Mouse (Mus musculus): Measurements from ENCODE around the gene Ankrd37. TPM values are rescaled to one million over a fixed set of nuclear protein-coding genes. Genes with fewer than 3 reads are reported as not detected.

Ankrd37 gene
- total RNA-seq (2014; rRNA removed) (9.6 and 9.9 TPM in 2 replicates), polyA plus RNA-seq (2015; fragmentation: Nextera tagmentation; extraction: Ambion mirVana) (14.1 and 15.5 TPM in 2 replicates)

DNA sequence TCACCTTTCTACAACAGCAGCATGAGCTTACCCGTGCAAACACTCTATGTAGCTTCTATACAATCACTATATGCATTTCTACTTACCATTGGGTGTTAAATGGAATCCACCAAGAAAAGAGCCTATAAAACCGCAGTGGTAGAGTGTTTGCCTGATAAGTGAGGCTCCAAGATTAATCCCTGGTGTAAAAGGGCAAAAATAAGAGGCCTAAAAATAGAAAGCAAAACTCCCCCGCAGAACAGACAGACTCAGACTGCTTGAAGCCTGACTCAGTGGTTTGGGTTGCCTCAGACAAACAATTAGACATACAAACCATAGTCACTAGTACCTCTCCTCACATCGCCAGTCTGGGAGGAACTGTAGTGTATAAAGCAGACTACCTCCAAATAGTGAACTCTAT, at the start of gene Ankrd37:
Gene Ankrd37 (minus strand): TSS at position 112 of the 400 bp plus-strand sequence.
- Histone ChIP-seq H3K27me3 (ENCODE audit: insufficient read depth, low read length) (no peaks in the 10 kb centered on the region), H3K4me1 (ENCODE audit: insufficient read depth, low read length) (peaks cover under 1% of the 10 kb centered on the region; the same call in 1 of the 2 replicates), H3K4me3 (ENCODE audit: low read length) (no peak within 1 kb of the TSS), H3K27ac (no peak within 1 kb of the TSS), H3K9ac (replicated peaks; ENCODE audit: low read length) (no peak within 1 kb of the TSS), H3K36me3 (ENCODE audit: insufficient read depth, low read length) (no peaks in the 10 kb centered on the region), H3K4me2 (ENCODE audit: low read depth, low read length) (no peak within 1 kb of the TSS), H3K9me3 (ENCODE audit: low read length) (no peaks in the 10 kb centered on the region)
- WGBS = 72% methylated on average over 4 of the region's 4 CpGs
- DNase-seq (ENCODE audit: low spot score) (no peak), ATAC-seq (no peak)
- no peak for TF ChIP-seq CTCF (IDR thresholded peaks at IDR 0.05; ENCODE audit: low read depth)

DNA sequence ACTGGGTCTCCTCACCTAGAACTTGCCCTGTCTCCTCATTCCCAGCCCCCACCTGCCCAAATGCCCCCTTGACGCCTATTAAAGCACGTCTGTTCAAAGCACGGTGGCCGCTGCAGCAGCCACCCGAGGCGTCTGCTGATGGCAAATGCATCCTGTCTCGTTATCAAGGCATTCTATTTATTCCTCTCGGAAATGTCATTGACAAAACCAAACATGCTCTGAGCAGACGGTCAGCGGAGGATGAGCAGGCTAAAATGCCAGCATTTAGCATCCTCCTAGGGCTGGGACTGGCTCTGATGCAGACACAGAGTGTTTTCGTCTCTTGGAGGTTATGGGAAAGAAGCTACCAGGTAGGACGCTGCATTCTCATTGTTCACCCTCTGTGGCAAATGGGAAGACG, 34.8 kb upstream of the Ankrd37 start:
- ATAC-seq (no peak), DNase-seq (ENCODE audit: low spot score) (no peak)
- Histone ChIP-seq H3K4me3 (ENCODE audit: low read length) (no peak overlapping the region), H3K9ac (replicated peaks; ENCODE audit: low read length) (no peak overlapping the region), H3K9me3 (ENCODE audit: low read length) (no peaks in the 10 kb centered on the region), H3K27me3 (ENCODE audit: insufficient read depth, low read length) (no peaks in the 10 kb centered on the region), H3K27ac (no peak overlapping the region), H3K4me1 (ENCODE audit: insufficient read depth, low read length) (no peaks in the 10 kb centered on the region), H3K4me2 (ENCODE audit: low read depth, low read length) (no peak overlapping the region), H3K36me3 (ENCODE audit: insufficient read depth, low read length) (peaks cover 45% of the 10 kb centered on the region; the same call in 1 of the 2 replicates)
- no peak for TF ChIP-seq CTCF (IDR thresholded peaks at IDR 0.05; ENCODE audit: low read depth)
- 63% methylated on average over 13 of the region's 13 CpGs for WGBS

DNA sequence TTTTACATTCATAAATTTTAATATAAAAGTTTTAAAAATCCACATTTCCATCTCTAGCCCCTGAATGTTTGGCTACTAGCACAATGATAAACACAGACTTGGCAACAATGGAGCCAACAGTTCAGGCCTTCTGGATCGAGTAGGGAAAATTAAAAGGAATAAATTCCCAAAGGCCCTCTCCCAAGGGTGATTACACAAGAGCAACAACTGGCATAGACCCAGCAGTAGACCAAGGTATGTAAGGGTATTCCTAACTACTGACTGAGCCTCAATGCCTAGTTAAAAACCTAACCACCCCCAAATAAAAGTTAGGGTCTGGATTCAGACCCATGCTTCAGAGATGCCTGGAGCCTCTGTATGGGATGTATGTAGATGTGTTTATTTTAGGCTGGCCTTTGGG, 34.2 kb upstream of the Ankrd37 start:
- Histone ChIP-seq H3K9me3 (ENCODE audit: low read length) (no peaks in the 10 kb centered on the region), H3K27me3 (ENCODE audit: insufficient read depth, low read length) (no peaks in the 10 kb centered on the region), H3K27ac (no peak overlapping the region), H3K4me3 (ENCODE audit: low read length) (no peak overlapping the region), H3K9ac (replicated peaks; ENCODE audit: low read length) (no peak overlapping the region), H3K4me1 (ENCODE audit: insufficient read depth, low read length) (no peaks in the 10 kb centered on the region), H3K36me3 (ENCODE audit: insufficient read depth, low read length) (peaks cover 43% of the 10 kb centered on the region; the same call in 1 of the 2 replicates), H3K4me2 (ENCODE audit: low read depth, low read length) (no peak overlapping the region)
- TF ChIP-seq CTCF (IDR thresholded peaks at IDR 0.05; ENCODE audit: low read depth) = no peak
- DNase-seq (ENCODE audit: low spot score) (no peak), ATAC-seq (no peak)
- WGBS = 49% methylated on average over 1 of the region's 1 CpGs

DNA sequence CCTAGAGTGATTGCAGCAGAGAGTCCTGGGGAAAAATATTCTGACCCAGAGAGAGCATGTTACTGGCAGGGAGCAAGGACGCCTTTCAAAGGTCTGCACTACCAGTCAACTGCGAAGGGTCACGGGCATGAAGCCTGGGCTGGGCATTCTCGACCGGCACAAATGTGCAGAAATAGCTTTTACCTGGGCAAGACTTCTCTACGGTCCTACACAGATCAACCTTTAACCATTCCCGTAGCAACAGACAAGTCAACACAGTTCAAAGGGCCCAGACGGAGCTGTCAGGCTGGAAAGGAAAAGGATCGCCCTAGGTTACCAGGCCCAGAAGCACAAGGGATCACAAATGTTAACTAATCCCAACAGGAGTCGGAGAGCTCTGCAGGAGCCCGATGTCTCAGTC, 30.7 kb upstream of the Ankrd37 start:
- WGBS = 70% methylated on average over 11 of the region's 11 CpGs
- Histone ChIP-seq H3K27me3 (ENCODE audit: insufficient read depth, low read length) (no peaks in the 10 kb centered on the region), H3K36me3 (ENCODE audit: insufficient read depth, low read length) (peaks cover 33% of the 10 kb centered on the region; the same call in 1 of the 2 replicates), H3K9ac (replicated peaks; ENCODE audit: low read length) (no peak overlapping the region), H3K4me2 (ENCODE audit: low read depth, low read length) (no peak overlapping the region), H3K4me3 (ENCODE audit: low read length) (no peak overlapping the region), H3K4me1 (ENCODE audit: insufficient read depth, low read length) (no peaks in the 10 kb centered on the region), H3K27ac (no peak overlapping the region), H3K9me3 (ENCODE audit: low read length) (no peaks in the 10 kb centered on the region)
- no peak for ATAC-seq
- TF ChIP-seq CTCF (IDR thresholded peaks at IDR 0.05; ENCODE audit: low read depth) = no peak
- no peak for DNase-seq (ENCODE audit: low spot score)

DNA sequence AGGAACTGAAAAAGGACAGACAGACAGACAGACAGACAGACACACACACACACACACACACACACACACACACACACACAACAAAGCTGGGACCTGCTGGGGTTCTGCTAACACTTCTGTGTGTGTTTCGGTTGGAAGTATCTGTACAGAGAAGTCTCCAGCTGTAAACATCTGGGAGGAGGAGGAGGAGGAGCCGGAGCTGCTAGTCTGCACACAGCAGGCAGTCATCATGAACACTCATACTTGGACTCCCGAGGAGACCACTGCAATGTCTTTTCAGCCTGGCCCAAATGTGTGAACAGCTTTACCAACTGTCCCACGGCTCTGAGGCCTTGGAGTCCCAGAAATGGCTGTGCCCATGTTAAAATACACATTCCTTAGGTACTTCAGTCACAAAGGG, 18.9 kb upstream of the Ankrd37 start:
- ATAC-seq (no peak), DNase-seq (ENCODE audit: low spot score) (no peak)
- no peaks in the 10 kb centered on the region for H3K27me3 ChIP-seq (ENCODE audit: insufficient read depth, low read length)
- no peak for TF ChIP-seq CTCF (IDR thresholded peaks at IDR 0.05; ENCODE audit: low read depth)
- no peaks in the 10 kb centered on the region for H3K4me1 ChIP-seq (ENCODE audit: insufficient read depth, low read length)
- WGBS = 61% methylated on average over 4 of the region's 4 CpGs
- H3K36me3 ChIP-seq (ENCODE audit: insufficient read depth, low read length) = no peaks in the 10 kb centered on the region
- H3K4me2 ChIP-seq (ENCODE audit: low read depth, low read length) = no peak overlapping the region
- H3K4me3 ChIP-seq (ENCODE audit: low read length) = no peak overlapping the region
- H3K27ac ChIP-seq = no peak overlapping the region
- H3K9ac ChIP-seq (replicated peaks; ENCODE audit: low read length) = no peak overlapping the region
- no peaks in the 10 kb centered on the region for H3K9me3 ChIP-seq (ENCODE audit: low read length)

DNA sequence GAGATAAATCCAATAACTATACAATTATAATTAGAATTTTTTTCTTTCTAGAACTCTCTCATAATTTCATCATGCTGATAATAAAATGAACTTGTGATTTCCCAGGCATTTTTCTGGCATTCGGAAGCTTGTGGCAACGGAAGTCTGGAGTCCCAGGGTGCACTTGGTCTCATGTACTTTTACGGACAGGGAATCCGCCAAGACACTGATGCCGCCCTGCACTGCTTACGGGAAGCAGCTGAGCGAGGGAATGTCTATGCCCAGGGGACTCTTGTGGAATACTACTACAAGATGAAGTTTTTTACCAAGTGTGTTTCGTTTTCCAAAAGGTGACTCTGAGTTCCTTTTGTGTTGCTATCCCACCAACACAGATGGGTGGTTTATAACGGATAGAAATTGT, 17.3 kb upstream of the Ankrd37 start:
- H3K4me1 ChIP-seq (ENCODE audit: insufficient read depth, low read length) = no peaks in the 10 kb centered on the region
- H3K9ac ChIP-seq (replicated peaks; ENCODE audit: low read length) = no peak overlapping the region
- H3K4me3 ChIP-seq (ENCODE audit: low read length) = no peak overlapping the region
- no peaks in the 10 kb centered on the region for H3K9me3 ChIP-seq (ENCODE audit: low read length)
- no peak for DNase-seq (ENCODE audit: low spot score)
- H3K27ac ChIP-seq = no peak overlapping the region
- H3K27me3 ChIP-seq (ENCODE audit: insufficient read depth, low read length) = no peaks in the 10 kb centered on the region
- no peaks in the 10 kb centered on the region for H3K36me3 ChIP-seq (ENCODE audit: insufficient read depth, low read length)
- H3K4me2 ChIP-seq (ENCODE audit: low read depth, low read length) = no peak overlapping the region
- no peak for TF ChIP-seq CTCF (IDR thresholded peaks at IDR 0.05; ENCODE audit: low read depth)
- no peak for ATAC-seq
- WGBS = 90% methylated on average over 9 of the region's 9 CpGs

DNA sequence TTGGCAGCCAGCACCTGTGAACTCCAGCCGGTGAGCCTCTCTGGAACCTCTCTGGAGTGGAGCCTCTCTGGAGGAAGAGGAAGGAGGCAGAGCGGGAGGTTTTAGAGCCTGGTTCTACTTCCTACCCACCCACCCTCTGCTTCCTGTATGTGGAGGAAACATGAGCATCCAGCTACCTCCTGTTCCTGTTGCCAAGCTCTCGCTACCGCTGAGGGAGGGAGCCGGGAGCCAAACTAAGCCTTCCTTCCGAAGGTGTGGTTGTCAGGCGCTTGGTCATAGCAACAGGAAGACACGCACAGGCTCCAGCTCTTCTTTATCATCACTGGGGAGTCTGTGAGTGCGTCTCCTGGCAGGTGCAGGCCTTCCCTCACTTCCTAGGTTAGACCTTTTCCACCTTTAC, 16.7 kb upstream of the Ankrd37 start:
- WGBS = 88% methylated on average over 9 of the region's 9 CpGs
- Histone ChIP-seq H3K27me3 (ENCODE audit: insufficient read depth, low read length) (no peaks in the 10 kb centered on the region), H3K4me1 (ENCODE audit: insufficient read depth, low read length) (no peaks in the 10 kb centered on the region), H3K27ac (no peak overlapping the region), H3K9ac (replicated peaks; ENCODE audit: low read length) (no peak overlapping the region), H3K4me2 (ENCODE audit: low read depth, low read length) (no peak overlapping the region), H3K4me3 (ENCODE audit: low read length) (no peak overlapping the region), H3K36me3 (ENCODE audit: insufficient read depth, low read length) (no peaks in the 10 kb centered on the region), H3K9me3 (ENCODE audit: low read length) (no peaks in the 10 kb centered on the region)
- TF ChIP-seq CTCF (IDR thresholded peaks at IDR 0.05; ENCODE audit: low read depth) = no peak
- ATAC-seq (no peak), DNase-seq (ENCODE audit: low spot score) (no peak)

Measured in hindbrain, postnatal 0 days (tissue).